Mouse (Mus musculus) gonadal fat pad, adult 2 months (tissue): ENCODE measurements around the gene Pla2g1b. TPM values are rescaled to one million over a fixed set of nuclear protein-coding genes. Genes with fewer than 3 reads are reported as not detected.
"Not testable (repeated sequence)": the region's sequence is repeated elsewhere in the genome, so short reads cannot be mapped to it uniquely, and the experiment has no call there.

Experiments used
- DNase-seq: peaks from one replicate; pipeline ENCODE4 v3.0.0-alpha.2; 2012; ENCODE audit warnings: low read depth
- polyA plus RNA-seq: library from polyadenylated mRNA; depleted of rRNA; stranded (reverse); fragments of >200 nt; gene quantifications from 2 replicates; pipeline ENCODE4 v1.2.3, GENCODE M21; 2012; rRNA removed

The Pla2g1b gene
- polyA plus RNA-seq = 0.29 and 0.42 TPM in 2 replicates

GRCm38 (mm10) chr5:115465642-115466420 is at the start of gene Pla2g1b:
Gene Pla2g1b, plus strand, starts transcription at chr5:115466262.
- DNase-seq = no peak

GRCm38 (mm10) chr5:115428831-115429358 is 37.2 kb upstream of the Pla2g1b start:
- DNase-seq = no peak

GRCm38 (mm10) chr5:115429359-115430186 is 36.5 kb upstream of the Pla2g1b start, which contains the start of gene Msi1:
Gene Msi1, plus strand, starts transcription at chr5:115429599.
- no peak for DNase-seq

- DNase-seq = no peak
These were observed 35.7 kb upstream of the Pla2g1b start for GRCm38 (mm10) chr5:115430187-115430960.

GRCm38 (mm10) chr5:115431061-115431897 is 34.8 kb upstream of the Pla2g1b start:
- no peak for DNase-seq

GRCm38 (mm10) chr5:115431898-115432259 is 34.2 kb upstream of the Pla2g1b start:
- no peak for DNase-seq

- no peak for DNase-seq
These were observed 33.7 kb upstream of the Pla2g1b start for GRCm38 (mm10) chr5:115432395-115432794.

GRCm38 (mm10) chr5:115433191-115433590 is 32.9 kb upstream of the Pla2g1b start:
- DNase-seq = no peak

GRCm38 (mm10) chr5:115434280-115434852 is 31.7 kb upstream of the Pla2g1b start:
- DNase-seq = no peak

GRCm38 (mm10) chr5:115434853-115435754 is 31.0 kb upstream of the Pla2g1b start:
- no peak for DNase-seq

GRCm38 (mm10) chr5:115435755-115436379 is 30.2 kb upstream of the Pla2g1b start:
- no peak for DNase-seq

- DNase-seq = no peak
These were observed 29.5 kb upstream of the Pla2g1b start for GRCm38 (mm10) chr5:115436421-115437124.

GRCm38 (mm10) chr5:115437242-115437944 is 28.7 kb upstream of the Pla2g1b start:
- DNase-seq = no peak

- no peak for DNase-seq
These were observed 28.1 kb upstream of the Pla2g1b start for GRCm38 (mm10) chr5:115437945-115438315.

GRCm38 (mm10) chr5:115438667-115439066 is 27.4 kb upstream of the Pla2g1b start:
- no peak for DNase-seq

GRCm38 (mm10) chr5:115441205-115441849 is 24.7 kb upstream of the Pla2g1b start:
- DNase-seq = peak; percentile 9

GRCm38 (mm10) chr5:115442663-115443062 is 23.4 kb upstream of the Pla2g1b start:
- DNase-seq = not testable (repeated sequence)
